Mouse (Mus musculus) liver, embryonic 15.5 days (tissue): ENCODE measurements around the gene Mafg. TPM values are rescaled to one million over a fixed set of nuclear protein-coding genes. Genes with fewer than 3 reads are reported as not detected.

Source experiments
- ATAC-seq: fragments of 200-750 bp; cut with Nextera tagmentation; 2 replicates; pipeline ENCODE4 v1.8.0; 2017; ENCODE audit warnings: moderate number of reproducible peaks, mild to moderate bottlenecking, moderate library complexity; ENCODE audit not compliant: insufficient read depth
- H3K27ac ChIP-seq: fragments of 300-500 bp; sonication (generic); replicated peaks from 2 replicates; pipeline ENCODE4 v1.5.1; 2015; ENCODE audit warnings: mild to moderate bottlenecking, inconsistent platforms
- H3K27me3 ChIP-seq: fragments of 300-500 bp; sonication (generic); 2 replicates; pipeline ENCODE4 v1.6.1; 2015; ENCODE audit warnings: mild to moderate bottlenecking, inconsistent platforms
- H3K36me3 ChIP-seq: fragments of 300-500 bp; sonication (generic); replicated peaks from 2 replicates; pipeline ENCODE4 v1.6.1; 2015; ENCODE audit warnings: moderate library complexity, mild to moderate bottlenecking, inconsistent platforms
- H3K4me1 ChIP-seq: fragments of 300-500 bp; sonication (generic); replicated peaks from 2 replicates; pipeline ENCODE4 v1.6.1; 2015; ENCODE audit warnings: inconsistent platforms
- H3K4me2 ChIP-seq: fragments of 300-500 bp; sonication (generic); 2 replicates; pipeline ENCODE4 v1.6.1; 2015; ENCODE audit warnings: moderate library complexity, mild to moderate bottlenecking, inconsistent platforms
- H3K4me3 ChIP-seq: fragments of 300-500 bp; sonication (generic); replicated peaks from 2 replicates; pipeline ENCODE4 v1.5.1; 2015; ENCODE audit warnings: mild to moderate bottlenecking, inconsistent platforms
- H3K9ac ChIP-seq: fragments of 300-500 bp; sonication (generic); 2 replicates; pipeline ENCODE4 v1.6.1; 2015; ENCODE audit warnings: moderate library complexity, mild to moderate bottlenecking, inconsistent platforms
- H3K9me3 ChIP-seq: fragments of 300-500 bp; sonication (generic); replicated peaks from 2 replicates; pipeline ENCODE4 v1.6.1; 2016; ENCODE audit warnings: inconsistent platforms
- WGBS: fragments of 180-500 bp; shearing (Covaris S2); methylation state at CpG from one replicate; pipeline ENCODE4 v1.1.7; 2015; ENCODE audit warnings: mixed read lengths; ENCODE audit not compliant: insufficient replicate concordance; 5-methylcytosine and 5-hydroxymethylcytosine counted together
- polyA plus RNA-seq: library from polyadenylated mRNA; unstranded; fragments of >200 nt; fragmentation: Nextera tagmentation; extraction: Ambion mirVana; gene quantifications from 2 replicates; pipeline ENCODE4 v1.2.1, GENCODE M21; 2015

Gene Mafg
- polyA plus RNA-seq, 1 experiment from 2014 or later = 37.6 TPM

DNA sequence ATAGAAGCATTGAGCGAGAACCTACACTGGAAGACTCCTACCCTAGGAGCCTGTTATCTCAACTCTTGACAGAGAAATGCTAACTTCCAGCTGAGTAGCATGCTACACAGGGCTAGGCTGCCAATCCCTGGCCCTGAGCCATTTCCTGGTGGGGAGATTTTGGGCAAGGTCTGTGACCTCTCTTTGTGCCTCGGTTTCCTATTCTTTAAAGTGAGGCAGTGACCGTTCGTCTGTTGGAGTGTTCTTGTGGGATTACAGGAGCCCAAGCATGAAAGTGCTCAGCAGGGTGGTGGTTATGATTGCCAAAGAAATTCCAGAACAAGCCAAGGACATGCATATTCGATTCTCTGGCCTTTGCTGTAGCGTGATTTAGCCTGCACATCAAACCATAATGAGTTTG lies 29.4 kb upstream of the Mafg start:
- Histone ChIP-seq H3K4me3 (no peak overlapping the region), H3K4me1 (peaks cover 25% of the 10 kb centered on the region), H3K9ac (no peak overlapping the region), H3K4me2 (no peak overlapping the region), H3K27ac (no peak overlapping the region), H3K27me3 (peaks cover 90% of the 10 kb centered on the region), H3K36me3 (no peaks in the 10 kb centered on the region), H3K9me3 (no peaks in the 10 kb centered on the region)
- WGBS = 61% methylated on average over 6 of the region's 6 CpGs
- ATAC-seq = no peak

DNA sequence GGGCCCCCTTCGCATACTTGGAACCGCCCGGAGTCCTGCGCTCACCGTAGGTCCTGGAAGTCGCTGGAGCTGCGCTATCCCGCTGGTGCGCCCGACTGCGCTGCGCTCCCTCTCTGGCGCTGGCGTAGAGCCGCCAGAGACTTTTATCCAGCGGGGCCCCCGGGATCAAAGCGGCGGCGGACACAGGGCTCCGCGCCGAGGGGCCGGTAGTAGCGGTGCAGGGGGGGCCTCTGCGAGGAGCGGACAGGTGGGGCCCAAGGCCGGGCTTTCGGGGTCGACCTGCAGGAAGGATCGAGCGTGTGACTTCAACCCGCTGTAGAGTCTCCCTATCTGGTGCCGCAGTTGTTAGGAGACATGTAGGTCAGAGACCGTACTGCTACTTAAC lies 27.7 kb upstream of the Mafg start, which contains the start of gene Notum:
Notum (minus strand) TSS at position 100 of the 385 bp plus-strand sequence.
- Histone ChIP-seq H3K27ac (no peak within 1 kb of the TSS), H3K36me3 (no peaks in the 10 kb centered on the region), H3K9me3 (no peaks in the 10 kb centered on the region), H3K4me2 (peak within 1 kb of the TSS; percentile 66), H3K4me3 (peak within 1 kb of the TSS; percentile 45), H3K9ac (no peak within 1 kb of the TSS), H3K4me1 (peaks cover 25% of the 10 kb centered on the region), H3K27me3 (peaks cover 98% of the 10 kb centered on the region)
- no peak for ATAC-seq
- 1% methylated on average over 35 of the region's 35 CpGs for WGBS

DNA sequence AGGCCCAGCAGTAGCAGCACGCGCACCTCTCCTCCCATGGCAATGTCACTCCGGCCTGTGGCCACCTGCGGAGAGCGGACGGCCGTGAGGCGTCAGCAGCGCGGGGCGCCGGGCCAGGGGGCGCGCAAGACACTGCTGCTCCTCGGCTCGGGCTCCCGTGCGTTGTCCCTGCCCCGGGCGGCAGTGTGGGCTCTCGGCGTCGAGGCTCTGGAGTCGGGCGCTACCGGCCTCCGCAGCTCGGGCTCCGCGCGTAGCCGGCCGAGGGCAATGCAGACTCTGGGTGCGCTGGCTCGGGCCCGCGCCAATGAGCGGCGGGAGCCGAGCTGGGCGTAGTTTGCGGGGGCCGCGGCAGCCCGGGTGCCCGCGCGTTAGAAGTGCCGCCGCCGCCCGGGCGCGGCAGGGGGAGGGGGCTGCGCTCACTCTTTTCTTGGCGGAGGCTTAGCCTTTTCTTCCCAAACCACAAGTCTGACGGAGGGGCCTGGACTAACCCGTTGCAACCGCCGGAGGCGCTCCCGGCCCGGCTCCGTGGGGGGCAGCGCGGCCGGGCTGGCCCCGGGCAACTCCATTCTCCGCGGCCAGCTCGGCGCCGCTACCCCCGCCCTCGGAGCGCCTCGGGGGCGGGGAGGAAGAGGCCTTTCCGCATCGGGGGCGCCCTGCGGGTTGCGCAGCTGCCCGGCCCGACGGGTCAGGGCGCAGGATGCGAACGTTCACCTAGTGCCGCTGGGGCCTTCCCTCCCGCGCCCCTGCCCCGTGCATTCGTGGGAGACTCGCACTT lies 27.1 kb upstream of the Mafg start:
- peak overlapping the region; percentile 66 for H3K4me2 ChIP-seq
- no peaks in the 10 kb centered on the region for H3K9me3 ChIP-seq
- WGBS = under 1% methylated on average over 93 of the region's 95 CpGs
- no peaks in the 10 kb centered on the region for H3K36me3 ChIP-seq
- H3K9ac ChIP-seq = no peak overlapping the region
- peak overlapping the region; percentile 45 for H3K4me3 ChIP-seq
- H3K27me3 ChIP-seq = peaks cover 97% of the 10 kb centered on the region
- H3K4me1 ChIP-seq = peaks cover 25% of the 10 kb centered on the region
- ATAC-seq = peak; percentile 23; the same call in 1 of the 2 replicates
- H3K27ac ChIP-seq = no peak overlapping the region

DNA sequence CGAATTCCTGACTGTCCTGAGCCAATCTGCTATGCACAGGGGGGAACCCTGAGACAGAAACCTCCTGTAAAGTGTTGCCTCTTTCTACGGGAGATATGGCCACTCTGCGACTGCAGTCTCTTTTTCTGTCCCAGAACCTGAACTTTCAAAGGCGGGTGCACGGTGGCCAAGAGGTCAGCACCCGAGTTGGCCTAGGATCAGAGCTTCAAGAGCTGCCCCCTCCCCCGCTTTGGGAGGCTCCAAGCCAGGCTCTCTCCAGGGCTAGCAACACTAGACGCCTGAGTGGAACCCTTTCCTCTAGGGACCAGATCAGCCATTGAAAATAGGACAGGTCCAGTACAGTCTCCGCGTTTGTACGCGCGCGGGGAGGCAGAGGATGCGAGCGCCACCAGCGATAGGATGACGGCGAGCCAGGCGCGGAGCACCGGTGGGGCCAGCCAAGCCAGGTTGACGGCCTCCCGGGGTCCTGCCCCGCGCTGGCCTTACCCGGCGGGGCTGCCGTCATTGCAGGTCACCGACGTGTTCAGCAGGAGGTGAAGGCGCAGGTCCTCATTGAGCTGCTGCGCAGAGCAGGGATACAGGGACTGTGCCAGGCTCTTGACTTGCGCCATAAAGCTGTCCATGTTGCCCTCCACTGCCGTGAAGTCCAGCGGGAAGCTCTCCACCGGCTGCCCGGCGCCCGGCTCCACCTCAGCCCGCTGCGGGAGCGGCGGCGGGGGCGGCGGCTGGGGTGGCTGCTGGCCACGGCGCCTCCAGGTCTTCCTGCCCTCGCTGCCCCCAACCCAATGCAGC lies 26.3 kb upstream of the Mafg start:
- Histone ChIP-seq H3K36me3 (no peaks in the 10 kb centered on the region), H3K4me2 (peak overlapping the region; percentile 66), H3K27ac (no peak overlapping the region), H3K4me1 (peaks cover 25% of the 10 kb centered on the region), H3K9ac (no peak overlapping the region), H3K27me3 (peaks cover 94% of the 10 kb centered on the region), H3K9me3 (no peaks in the 10 kb centered on the region), H3K4me3 (peak overlapping the region; percentile 45)
- 0 out of 2 replicates have a peak, but pooled peaks have one; percentile 9 for ATAC-seq
- 3% methylated on average over 50 of the region's 50 CpGs for WGBS

DNA sequence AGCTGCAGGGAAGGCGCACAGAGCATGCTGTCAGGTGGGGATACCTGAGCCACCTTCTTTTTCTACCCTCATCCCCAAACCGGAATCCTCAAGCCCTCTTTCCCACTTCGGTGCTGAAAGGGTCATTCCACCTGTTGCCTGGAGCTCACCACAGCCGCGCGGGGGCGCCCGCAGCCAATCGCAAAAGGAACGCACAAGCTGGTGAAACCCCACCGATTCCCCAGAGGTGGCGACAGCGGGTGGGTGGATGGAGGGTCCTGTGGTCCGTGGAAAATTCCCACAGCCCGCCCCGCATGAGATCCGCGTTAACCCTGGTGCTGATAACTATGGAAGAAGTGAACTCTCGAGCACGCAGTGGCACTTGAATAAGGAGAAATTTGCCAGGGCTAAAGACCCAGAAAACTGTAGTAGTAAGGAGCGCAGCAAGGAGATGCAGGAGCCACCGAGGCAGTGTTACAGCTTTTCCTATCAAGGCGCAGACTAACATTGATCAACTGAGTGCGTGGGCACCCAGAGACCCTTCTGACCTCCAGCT lies 25.5 kb upstream of the Mafg start:
- Histone ChIP-seq H3K4me1 (peaks cover 25% of the 10 kb centered on the region), H3K27ac (no peak overlapping the region), H3K9ac (no peak overlapping the region), H3K4me3 (no peak overlapping the region), H3K27me3 (peaks cover 95% of the 10 kb centered on the region), H3K4me2 (peak overlapping the region; percentile 18), H3K36me3 (no peaks in the 10 kb centered on the region), H3K9me3 (no peaks in the 10 kb centered on the region)
- 4% methylated on average over 24 of the region's 24 CpGs for WGBS
- ATAC-seq = no peak

DNA sequence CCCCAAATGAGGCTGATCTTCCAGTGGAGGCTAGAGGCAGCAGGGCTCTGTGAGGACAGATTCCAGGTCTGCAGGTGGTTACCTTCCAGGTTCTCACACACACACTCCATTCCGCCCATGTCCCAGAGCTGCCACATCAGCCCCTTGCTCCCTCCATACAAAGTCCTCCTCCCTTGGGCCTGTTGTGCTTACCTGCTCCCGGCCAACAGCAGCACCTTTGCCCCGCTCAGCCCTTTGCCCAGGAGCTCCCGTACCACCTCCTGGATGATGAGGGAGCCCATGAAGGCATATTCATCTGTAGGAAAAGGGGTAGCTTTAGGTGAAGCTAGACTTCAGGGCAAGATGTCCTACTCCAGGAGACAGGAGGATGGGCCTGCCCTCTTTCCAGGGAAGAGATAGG lies 23.9 kb upstream of the Mafg start:
- no peaks in the 10 kb centered on the region for H3K36me3 ChIP-seq
- 78% methylated on average over 4 of the region's 4 CpGs for WGBS
- peaks cover 80% of the 10 kb centered on the region for H3K27me3 ChIP-seq
- H3K9me3 ChIP-seq = no peaks in the 10 kb centered on the region
- no peak for ATAC-seq
- H3K4me3 ChIP-seq = no peak overlapping the region
- no peak overlapping the region for H3K4me2 ChIP-seq
- H3K4me1 ChIP-seq = peaks cover 25% of the 10 kb centered on the region
- H3K9ac ChIP-seq = no peak overlapping the region
- H3K27ac ChIP-seq = no peak overlapping the region

DNA sequence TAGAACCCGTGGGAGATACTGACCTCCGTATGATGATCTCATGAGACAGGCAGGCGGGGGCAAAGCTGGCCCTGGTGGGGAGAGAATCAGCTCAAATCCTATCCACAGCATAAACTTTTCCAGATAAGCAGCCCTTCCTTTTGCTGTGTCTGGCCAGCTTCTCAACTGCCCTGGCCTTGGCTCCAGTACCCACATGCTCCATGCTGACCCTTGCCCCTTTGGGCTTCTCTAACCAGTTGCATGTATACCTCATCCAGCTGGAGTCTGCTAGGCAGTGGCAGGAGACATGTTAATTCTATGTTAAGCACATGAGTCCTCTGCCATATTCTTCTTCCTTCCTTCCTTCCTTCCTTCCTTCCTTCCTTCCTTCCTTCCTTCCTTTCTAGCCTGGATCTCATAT lies 21.3 kb upstream of the Mafg start:
- no peaks in the 10 kb centered on the region for H3K36me3 ChIP-seq
- no peak for ATAC-seq
- WGBS = 52% methylated on average over 3 of the region's 3 CpGs
- no peak overlapping the region for H3K27ac ChIP-seq
- no peak overlapping the region for H3K9ac ChIP-seq
- H3K4me2 ChIP-seq = no peak overlapping the region
- H3K4me3 ChIP-seq = no peak overlapping the region
- H3K4me1 ChIP-seq = peaks cover 9% of the 10 kb centered on the region
- H3K27me3 ChIP-seq = peaks cover 67% of the 10 kb centered on the region
- no peaks in the 10 kb centered on the region for H3K9me3 ChIP-seq

DNA sequence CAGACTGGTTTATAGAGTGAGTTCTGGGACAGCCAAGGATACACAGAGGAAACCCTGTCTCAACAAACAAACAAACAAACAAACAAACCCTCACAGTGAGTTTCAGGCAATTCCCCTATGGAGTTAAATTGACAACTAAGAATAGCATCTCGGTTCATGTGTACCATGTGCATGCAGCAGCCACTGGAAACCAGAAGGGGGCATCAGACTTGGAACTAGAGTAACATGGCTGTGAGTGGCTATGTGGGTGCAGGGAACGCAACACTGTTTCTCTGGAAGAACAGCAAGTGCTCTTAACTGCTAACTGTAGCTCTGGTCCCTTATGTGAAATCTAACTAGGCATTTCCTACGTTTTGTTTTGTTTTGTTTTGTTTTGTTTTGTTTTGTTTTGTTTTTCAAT lies 18.5 kb upstream of the Mafg start:
- no peak overlapping the region for H3K27ac ChIP-seq
- H3K9me3 ChIP-seq = no peaks in the 10 kb centered on the region
- no peak for ATAC-seq
- H3K4me1 ChIP-seq = peaks cover 10% of the 10 kb centered on the region
- H3K9ac ChIP-seq = no peak overlapping the region
- 55% methylated on average over 3 of the region's 3 CpGs for WGBS
- H3K36me3 ChIP-seq = no peaks in the 10 kb centered on the region
- H3K4me3 ChIP-seq = no peak overlapping the region
- no peak overlapping the region for H3K4me2 ChIP-seq
- H3K27me3 ChIP-seq = peaks cover 56% of the 10 kb centered on the region

DNA sequence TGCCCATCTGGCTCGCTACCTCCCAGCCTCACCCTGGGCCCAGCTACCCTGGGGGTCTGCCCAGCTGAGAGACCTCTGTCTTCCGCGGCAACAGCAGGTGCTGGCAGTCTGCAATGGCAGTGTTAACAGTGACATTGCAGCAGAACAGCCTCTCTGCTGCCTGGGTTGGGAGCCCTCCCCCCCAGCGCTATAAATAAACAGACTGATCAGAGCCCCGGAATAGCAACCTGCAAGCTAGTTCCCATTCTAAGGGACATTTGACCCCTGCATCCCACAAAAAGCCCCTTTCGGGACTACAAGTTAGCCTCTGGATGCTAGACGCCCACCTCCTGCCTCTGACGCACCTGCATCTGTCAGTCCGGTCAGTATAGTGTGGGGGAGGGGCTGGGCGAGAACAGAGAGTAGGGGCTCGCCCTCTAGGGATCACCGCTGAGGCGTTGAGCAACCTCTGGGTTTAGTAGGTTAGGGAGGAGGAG lies 14.6 kb upstream of the Mafg start, which contains the start of gene Myadml2:
Myadml2 (minus strand) TSS at position 158 of the 476 bp plus-strand sequence.
- WGBS = 7% methylated on average over 13 of the region's 13 CpGs
- peak within 1 kb of the TSS; percentile 15; the same call in 1 of the 2 replicates for H3K9ac ChIP-seq
- no peaks in the 10 kb centered on the region for H3K9me3 ChIP-seq
- peaks cover 48% of the 10 kb centered on the region for H3K27me3 ChIP-seq
- peak within 1 kb of the TSS; percentile 42 for H3K4me3 ChIP-seq
- no peak for ATAC-seq
- peak within 1 kb of the TSS; percentile 62 for H3K4me2 ChIP-seq
- no peak within 1 kb of the TSS; the same call in 1 of the 2 replicates for H3K27ac ChIP-seq
- peaks cover 24% of the 10 kb centered on the region for H3K4me1 ChIP-seq
- no peaks in the 10 kb centered on the region for H3K36me3 ChIP-seq

DNA sequence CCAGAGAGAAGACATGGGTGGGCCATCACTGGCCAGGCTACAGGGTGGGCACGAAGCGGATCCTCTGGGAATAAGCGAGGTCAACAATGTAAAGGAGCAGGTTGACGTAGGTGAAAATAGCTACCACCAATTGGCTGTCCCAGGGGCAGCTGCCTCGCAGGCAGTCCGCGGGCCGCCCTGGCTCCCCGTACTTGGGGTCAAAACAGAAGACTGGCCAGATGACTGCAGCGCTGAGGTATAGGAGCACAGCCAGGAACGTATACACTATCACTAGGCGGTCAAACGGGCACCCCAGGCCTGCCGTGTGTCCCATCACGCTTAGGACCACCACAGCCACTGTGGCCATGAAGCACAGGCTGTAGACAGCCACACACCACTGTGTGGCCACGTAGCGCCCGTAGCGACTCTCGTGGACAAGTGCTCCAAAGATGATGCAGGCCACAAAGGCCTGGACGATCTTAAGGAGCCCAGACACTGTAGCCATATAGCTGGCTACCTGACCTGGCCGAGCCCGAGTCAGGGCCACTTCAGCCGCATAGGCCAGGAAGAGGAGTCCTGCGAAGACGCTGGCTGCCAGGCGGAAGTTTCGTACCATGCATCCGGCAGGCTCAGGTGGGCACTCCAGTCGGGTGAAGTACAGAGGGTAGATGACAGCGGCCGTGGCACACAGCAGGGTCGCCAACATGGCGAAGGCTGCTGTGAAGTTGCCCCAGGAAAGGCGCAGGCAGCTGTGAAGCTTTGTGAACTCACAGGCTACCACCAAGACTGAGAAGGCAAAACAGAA lies 13.8 kb upstream of the Mafg start:
- Histone ChIP-seq H3K36me3 (no peaks in the 10 kb centered on the region), H3K4me2 (peak overlapping the region; percentile 62), H3K4me1 (peaks cover 32% of the 10 kb centered on the region), H3K27me3 (peaks cover 56% of the 10 kb centered on the region), H3K27ac (no peak overlapping the region), H3K4me3 (peak overlapping the region; percentile 42), H3K9ac (0 out of 2 replicates have a peak overlapping the region, but pooled peaks have one; percentile 15), H3K9me3 (no peaks in the 10 kb centered on the region)
- 79% methylated on average over 35 of the region's 35 CpGs for WGBS
- ATAC-seq = no peak
